Mouse (Mus musculus) heart, embryonic 11.5 days (tissue): ENCODE measurements around the gene Fndc3b. TPM values are rescaled to one million over a fixed set of nuclear protein-coding genes. Genes with fewer than 3 reads are reported as not detected.

Experiments used
- ATAC-seq: fragments of 200-750 bp; cut with Nextera tagmentation; replicated peaks from 2 replicates; pipeline ENCODE4 v1.8.0; 2017; ENCODE audit warnings: moderate library complexity; ENCODE audit not compliant: insufficient number of reproducible peaks, low FRiP score, low TSS enrichment
- H3K27ac ChIP-seq: fragments of 300-500 bp; sonication (generic); 2 replicates; pipeline ENCODE4 v1.5.1; 2014; ENCODE audit warnings: mild to moderate bottlenecking, low read depth, low read length
- H3K27me3 ChIP-seq: fragments of 300-500 bp; sonication (generic); 2 replicates; pipeline ENCODE4 v1.6.1; 2014; ENCODE audit warnings: mild to moderate bottlenecking, low read length, mixed read lengths; ENCODE audit not compliant: control insufficient read depth, insufficient read depth
- H3K36me3 ChIP-seq: fragments of 300-500 bp; sonication (generic); 2 replicates; pipeline ENCODE4 v1.6.1; 2014; ENCODE audit warnings: mild to moderate bottlenecking, low read length, moderate library complexity, mixed read lengths; ENCODE audit not compliant: control insufficient read depth, insufficient read depth
- H3K4me1 ChIP-seq: fragments of 300-500 bp; sonication (generic); 2 replicates; pipeline ENCODE4 v1.6.1; 2014; ENCODE audit warnings: low read length; ENCODE audit not compliant: control insufficient read depth, insufficient read depth
- H3K4me2 ChIP-seq: fragments of 300-500 bp; sonication (generic); 2 replicates; pipeline ENCODE4 v1.6.1; 2014; ENCODE audit warnings: mild to moderate bottlenecking, moderate library complexity
- H3K4me3 ChIP-seq: fragments of 300-500 bp; sonication (generic); 2 replicates; pipeline ENCODE4 v1.5.1; 2014; ENCODE audit warnings: low read depth, low read length
- H3K9ac ChIP-seq: fragments of 300-500 bp; sonication (generic); 2 replicates; pipeline ENCODE4 v1.6.1; 2014; ENCODE audit warnings: mild to moderate bottlenecking, low read depth, low read length, moderate library complexity
- H3K9me3 ChIP-seq: fragments of 300-500 bp; sonication (generic); replicated peaks from 2 replicates; pipeline ENCODE4 v1.6.1; 2016; ENCODE audit warnings: low read length; ENCODE audit not compliant: control insufficient read depth
- WGBS: fragments of 180-500 bp; shearing (Covaris S2); extraction: QIAGEN DNeasy Blood & Tissue Kit; methylation state at CpG from one replicate; pipeline ENCODE4 v1.1.7; 2014; ENCODE audit not compliant: insufficient replicate concordance; 5-methylcytosine and 5-hydroxymethylcytosine counted together
- polyA plus RNA-seq: library from polyadenylated mRNA; unstranded; fragments of >200 nt; fragmentation: Nextera tagmentation; extraction: Ambion mirVana; gene quantifications from 2 replicates; pipeline ENCODE4 v1.2.1, GENCODE M21; 2014

Fndc3b gene
- polyA plus RNA-seq, 1 experiment from 2014 or later = 28.6 TPM

- WGBS = 37% methylated on average over 5 of the region's 5 CpGs
- ATAC-seq = no peak
- H3K4me2 ChIP-seq = no peak overlapping the region
- no peaks in the 10 kb centered on the region for H3K9me3 ChIP-seq
- H3K36me3 ChIP-seq = no peaks in the 10 kb centered on the region
- no peak overlapping the region for H3K27ac ChIP-seq
- peaks cover 2% of the 10 kb centered on the region; the same call in 1 of the 2 replicates for H3K4me1 ChIP-seq
- H3K27me3 ChIP-seq = no peaks in the 10 kb centered on the region
- no peak overlapping the region for H3K9ac ChIP-seq
- no peak overlapping the region for H3K4me3 ChIP-seq
Observed at GRCm38 (mm10) chr3:27516536-27516935, 194.6 kb downstream of the Fndc3b start.

DNA sequence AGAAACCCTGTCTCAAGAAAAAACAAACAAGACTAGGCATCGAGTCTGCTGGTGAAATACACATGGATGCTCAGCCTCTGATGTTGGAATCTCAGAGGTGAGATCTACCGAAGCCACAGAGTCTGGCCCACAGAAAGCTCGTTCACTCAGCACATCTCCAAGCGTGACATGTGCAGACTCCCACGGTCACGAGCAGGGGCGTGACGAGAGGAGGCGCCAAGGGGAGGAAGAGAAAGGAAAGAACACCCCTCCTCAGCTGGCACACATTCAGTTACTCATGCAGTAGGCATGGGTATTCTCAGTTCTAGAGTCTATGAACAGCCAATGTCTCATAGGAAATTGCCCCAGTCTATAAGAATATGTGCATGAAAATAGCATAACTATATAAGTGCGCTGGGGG is 199.3 kb downstream of the Fndc3b start:
- 75% methylated on average over 10 of the region's 10 CpGs for WGBS
- H3K4me2 ChIP-seq = no peak overlapping the region
- no peak for ATAC-seq

GRCm38 (mm10) chr3:27506886-27507285 is 204.2 kb downstream of the Fndc3b start:
- Histone ChIP-seq H3K9ac (no peak overlapping the region), H3K36me3 (0 out of 2 replicates have a peak, but pooled peaks cover 2% of the 10 kb centered on the region), H3K9me3 (no peaks in the 10 kb centered on the region), H3K4me1 (peaks cover 11% of the 10 kb centered on the region), H3K4me3 (no peak overlapping the region), H3K27ac (no peak overlapping the region), H3K4me2 (no peak overlapping the region), H3K27me3 (no peaks in the 10 kb centered on the region)
- 78% methylated on average over 3 of the region's 3 CpGs for WGBS
- ATAC-seq = no peak

More for the DNA sequence above, 199.3 kb downstream of the Fndc3b start:
- H3K9ac ChIP-seq = no peak overlapping the region
- H3K27ac ChIP-seq = no peak overlapping the region
- H3K9me3 ChIP-seq = no peaks in the 10 kb centered on the region
- no peaks in the 10 kb centered on the region for H3K36me3 ChIP-seq
- no peaks in the 10 kb centered on the region for H3K27me3 ChIP-seq
- H3K4me1 ChIP-seq = peaks cover 2% of the 10 kb centered on the region; the same call in 1 of the 2 replicates
- H3K4me3 ChIP-seq = no peak overlapping the region

DNA sequence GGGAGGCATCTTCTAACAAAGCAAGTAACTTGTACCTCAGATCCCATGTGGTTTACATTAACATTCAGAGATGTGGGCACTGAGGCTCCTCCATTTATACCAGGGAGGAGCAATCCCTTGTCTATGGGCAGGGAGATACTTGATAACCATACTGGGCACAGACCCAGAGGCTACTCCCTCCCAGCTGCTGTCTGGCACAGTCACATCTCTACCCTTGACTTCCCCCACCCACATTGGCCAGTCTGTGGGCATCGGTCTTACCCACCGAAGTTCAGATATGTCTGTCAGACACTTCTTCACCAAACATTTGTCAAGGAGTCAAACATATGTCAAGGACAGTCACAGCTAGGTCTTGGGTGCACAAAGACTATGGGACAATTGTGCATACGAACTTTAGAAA is 205.5 kb downstream of the Fndc3b start:
- H3K36me3 ChIP-seq = peaks cover 6% of the 10 kb centered on the region; the same call in 1 of the 2 replicates
- H3K4me2 ChIP-seq = no peak overlapping the region
- no peak overlapping the region for H3K4me3 ChIP-seq
- no peak for ATAC-seq
- H3K4me1 ChIP-seq = peaks cover 11% of the 10 kb centered on the region
- no peaks in the 10 kb centered on the region for H3K27me3 ChIP-seq
- H3K9me3 ChIP-seq = no peaks in the 10 kb centered on the region
- WGBS = 88% methylated on average over 3 of the region's 3 CpGs
- no peak overlapping the region for H3K27ac ChIP-seq
- no peak overlapping the region for H3K9ac ChIP-seq

GRCm38 (mm10) chr3:27503279-27504038 is 207.6 kb downstream of the Fndc3b start:
- no peak overlapping the region for H3K9ac ChIP-seq
- peaks cover 12% of the 10 kb centered on the region for H3K36me3 ChIP-seq
- no peak overlapping the region for H3K4me3 ChIP-seq
- ATAC-seq = no peak
- peak overlapping the region; percentile 30 for H3K27ac ChIP-seq
- H3K27me3 ChIP-seq = no peaks in the 10 kb centered on the region
- 52% methylated on average over 7 of the region's 7 CpGs for WGBS
- H3K9me3 ChIP-seq = no peaks in the 10 kb centered on the region; the same call in 1 of the 2 replicates
- H3K4me2 ChIP-seq = no peak overlapping the region
- peaks cover 11% of the 10 kb centered on the region for H3K4me1 ChIP-seq

DNA sequence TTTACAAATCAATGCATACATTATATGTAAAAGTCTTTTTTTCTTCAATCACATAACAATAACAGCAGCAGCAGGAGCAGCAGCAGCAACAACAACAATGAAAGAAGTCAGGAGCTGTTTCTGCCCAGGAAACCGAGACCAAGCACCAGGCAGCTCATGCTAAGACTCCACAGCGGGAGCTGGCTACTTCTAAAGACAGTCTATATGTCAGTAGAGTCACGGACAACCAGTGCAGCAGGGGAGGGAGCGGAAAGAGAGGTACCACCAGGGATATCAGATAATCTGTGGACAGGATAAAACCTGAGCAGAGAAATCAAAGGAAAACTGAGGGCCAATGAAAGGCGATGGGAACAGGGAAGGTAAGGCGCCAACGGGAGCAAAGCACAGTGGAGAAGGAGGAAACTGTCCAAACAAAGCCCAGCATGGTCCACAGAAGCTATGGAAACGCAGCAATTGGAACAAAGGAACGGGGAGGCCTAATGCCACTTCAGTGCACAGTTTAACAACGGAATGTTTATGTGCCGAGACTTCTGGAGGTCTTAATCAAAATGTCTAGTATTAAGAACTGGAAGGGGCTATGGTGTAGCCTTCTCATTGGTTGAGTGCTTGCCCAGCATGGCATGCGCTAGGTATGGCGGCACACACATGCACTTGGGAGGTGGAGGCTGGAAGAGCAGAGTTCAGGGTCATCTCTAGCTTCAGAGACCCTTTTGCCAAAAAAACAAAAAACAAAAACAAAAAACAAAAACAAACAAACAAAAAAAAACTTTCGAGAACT is 215.6 kb downstream of the Fndc3b start:
- no peak overlapping the region for H3K4me3 ChIP-seq
- no peaks in the 10 kb centered on the region; the same call in 1 of the 2 replicates for H3K9me3 ChIP-seq
- no peaks in the 10 kb centered on the region for H3K27me3 ChIP-seq
- H3K4me1 ChIP-seq = peaks cover 12% of the 10 kb centered on the region
- H3K36me3 ChIP-seq = peaks cover 16% of the 10 kb centered on the region
- H3K27ac ChIP-seq = no peak overlapping the region
- no peak for ATAC-seq
- no peak overlapping the region for H3K9ac ChIP-seq
- no peak overlapping the region for H3K4me2 ChIP-seq
- WGBS = 84% methylated on average over 14 of the region's 14 CpGs

GRCm38 (mm10) chr3:27494698-27495097 is 216.4 kb downstream of the Fndc3b start:
- no peak overlapping the region for H3K4me2 ChIP-seq
- no peak overlapping the region for H3K4me3 ChIP-seq
- H3K27me3 ChIP-seq = no peaks in the 10 kb centered on the region
- peaks cover 12% of the 10 kb centered on the region for H3K36me3 ChIP-seq
- no peak overlapping the region for H3K9ac ChIP-seq
- peaks cover 16% of the 10 kb centered on the region for H3K4me1 ChIP-seq
- H3K27ac ChIP-seq = no peak overlapping the region
- 70% methylated on average over 6 of the region's 6 CpGs for WGBS
- H3K9me3 ChIP-seq = no peaks in the 10 kb centered on the region; the same call in 1 of the 2 replicates
- ATAC-seq = no peak

DNA sequence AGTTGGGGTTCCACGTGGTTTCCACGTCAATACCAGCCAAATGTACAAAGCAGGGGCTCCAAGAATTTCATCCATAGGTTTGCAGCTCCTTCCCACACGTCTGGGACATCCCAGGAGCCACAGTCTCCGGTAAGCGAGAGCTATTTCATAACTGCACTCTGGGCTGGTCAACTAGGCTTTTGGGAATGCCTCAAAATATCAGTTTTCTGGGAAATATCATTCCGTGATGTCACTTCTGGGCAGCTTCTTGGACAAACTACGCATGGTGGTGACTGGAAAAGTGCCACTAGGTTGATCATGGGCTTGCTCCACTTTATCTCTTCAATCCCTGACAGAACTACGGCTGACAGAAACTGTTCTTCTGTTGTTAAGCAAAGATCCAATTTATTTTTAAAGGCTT is 217.0 kb downstream of the Fndc3b start:
- Histone ChIP-seq H3K4me1 (peaks cover 20% of the 10 kb centered on the region), H3K4me2 (no peak overlapping the region), H3K9me3 (no peaks in the 10 kb centered on the region), H3K27ac (no peak overlapping the region), H3K9ac (no peak overlapping the region), H3K4me3 (no peak overlapping the region), H3K27me3 (no peaks in the 10 kb centered on the region), H3K36me3 (peaks cover 15% of the 10 kb centered on the region)
- ATAC-seq = no peak
- WGBS = 89% methylated on average over 8 of the region's 8 CpGs
